Mouse (Mus musculus) G1E (cell line): ENCODE data around the gene Dlx5.

ENCODE experiments used
- CTCF ChIP-seq: IDR thresholded peaks from 2 replicates; pipeline ENCODE4 v1.5.1; 2012; ENCODE audit warnings: low read depth, low read length, inconsistent platforms, mixed read lengths
- GATA1 ChIP-seq: IDR thresholded peaks from 2 replicates; pipeline ENCODE4 v1.6.1; 2012; ENCODE audit warnings: borderline replicate concordance, low read length, inconsistent platforms, mixed read lengths
- GATA2 ChIP-seq: IDR thresholded peaks from 2 replicates; pipeline ENCODE4 v1.6.1; 2012; ENCODE audit warnings: low read depth, low read length, inconsistent platforms, borderline replicate concordance

GRCm38 (mm10) chr6:6914304-6914703 lies 32.4 kb upstream of the Dlx5 start:
- no peak for TF ChIP-seq CTCF
- TF ChIP-seq GATA2 = no peak
- no peak for TF ChIP-seq GATA1
